Mouse (Mus musculus): Measurements from ENCODE around the gene Dok4. TPM values are rescaled to one million over a fixed set of nuclear protein-coding genes. Genes with fewer than 3 reads are reported as not detected.

The Dok4 gene
- total RNA-seq, 2 experiments from 2014 or later, result 7.7 to 9.8 TPM

Other genes with a start within 250 kb of the Dok4 start
- gene Arl2bp, start 209.7 kb downstream of the Dok4 start, total RNA-seq (2021), result 10 to 100 TPM; 60.6 to 66.6 TPM
- under 1 TPM; 0.46 to 0.93 TPM for gene Pllp, start 180.1 kb downstream of the Dok4 start, total RNA-seq (2021)
- under 1 TPM in 1 of 2 experiments, not detected in 1; 0.60 TPM for gene Ccl22, start 130.7 kb downstream of the Dok4 start, total RNA-seq (2021)
- 10 to 100 TPM; 31.3 to 35.4 TPM for gene Cx3cl1, start 104.3 kb downstream of the Dok4 start, total RNA-seq (2021)
- 1 to 10 TPM; 1.4 to 1.8 TPM for gene Ccl17, start 65.9 kb downstream of the Dok4 start, total RNA-seq (2021)
- gene Coq9, start 38.0 kb downstream of the Dok4 start, total RNA-seq (2021), result 100 to 1,000 TPM; 178 to 203 TPM
- gene Ciapin1, start 38.0 kb downstream of the Dok4 start, total RNA-seq (2021), result 100 to 1,000 TPM in 1 of 2 experiments, 10 to 100 TPM in 1; 85.5 to 102 TPM
- gene Polr2c, start 18.9 kb downstream of the Dok4 start, total RNA-seq (2021), result 10 to 100 TPM; 61.9 to 65.1 TPM
- 1 to 10 TPM; 5.2 to 5.5 TPM for gene Ccdc102a, start 41.8 kb upstream of the Dok4 start, total RNA-seq (2021)
- 1 to 10 TPM; 1.4 to 1.6 TPM for gene Adgrg5, start 47.4 kb upstream of the Dok4 start, total RNA-seq (2021)
- 10 to 100 TPM; 24.1 to 43.3 TPM for gene Adgrg1, start 98.4 kb upstream of the Dok4 start, total RNA-seq (2021)
- gene Adgrg3, start 141.4 kb upstream of the Dok4 start, total RNA-seq (2021), result 1 to 10 TPM; 2.1 to 2.2 TPM
- not detected for gene Drc7, start 178.8 kb upstream of the Dok4 start, total RNA-seq (2021)
- 10 to 100 TPM; 11.3 to 15.3 TPM for gene Katnb1, start 204.9 kb upstream of the Dok4 start, total RNA-seq (2021)

Data from adrenal gland, adult 18-20 months (tissue).